Mouse (Mus musculus) midbrain, embryonic 14.5 days (tissue): Measurements from ENCODE around the gene Oxsr1. TPM values are rescaled to one million over a fixed set of nuclear protein-coding genes. Genes with fewer than 3 reads are reported as not detected.

Experiments
- ATAC-seq: fragments of 200-750 bp; cut with Nextera tagmentation; 2 replicates; pipeline ENCODE4 v1.8.0; 2017; ENCODE audit warnings: moderate number of reproducible peaks, moderate library complexity; ENCODE audit not compliant: low FRiP score, low TSS enrichment
- DNase-seq: peaks from one replicate; pipeline ENCODE4 v3.0.0-alpha.2; 2015
- H3K27ac ChIP-seq: fragments of 300-500 bp; sonication (generic); replicated peaks from 2 replicates; pipeline ENCODE4 v1.5.1; 2014; ENCODE audit warnings: mild to moderate bottlenecking, low read depth, low read length, moderate library complexity
- H3K27me3 ChIP-seq: fragments of 300-500 bp; sonication (generic); 2 replicates; pipeline ENCODE4 v1.6.1; 2014; ENCODE audit warnings: low read length, control low read depth, mixed read lengths; ENCODE audit not compliant: control insufficient read depth, insufficient read depth
- H3K36me3 ChIP-seq: fragments of 300-500 bp; sonication (generic); 2 replicates; pipeline ENCODE4 v1.6.1; 2014; ENCODE audit warnings: low read length, control low read depth; ENCODE audit not compliant: control insufficient read depth, insufficient read depth
- H3K4me1 ChIP-seq: fragments of 300-500 bp; sonication (generic); 2 replicates; pipeline ENCODE4 v1.6.1; 2014; ENCODE audit warnings: mild to moderate bottlenecking, antibody characterized with exemption, low read length, control low read depth; ENCODE audit not compliant: control insufficient read depth, insufficient read depth
- H3K4me2 ChIP-seq: fragments of 300-500 bp; sonication (generic); 2 replicates; pipeline ENCODE4 v1.6.1; 2014; ENCODE audit warnings: mild to moderate bottlenecking, low read length, moderate library complexity
- H3K4me3 ChIP-seq: fragments of 300-500 bp; sonication (generic); replicated peaks from 2 replicates; pipeline ENCODE4 v1.5.1; 2014; ENCODE audit warnings: low read depth, low read length
- H3K9ac ChIP-seq: fragments of 300-500 bp; sonication (generic); replicated peaks from 2 replicates; pipeline ENCODE4 v1.6.1; 2014; ENCODE audit warnings: mild to moderate bottlenecking, low read length, moderate library complexity
- H3K9me3 ChIP-seq: fragments of 300-500 bp; sonication (generic); 2 replicates; pipeline ENCODE4 v1.6.1; 2016; ENCODE audit warnings: low read length, control low read depth, mixed read lengths; ENCODE audit not compliant: control insufficient read depth
- WGBS: fragments of 180-500 bp; shearing (Covaris S2); extraction: QIAGEN DNeasy Blood & Tissue Kit; methylation state at CpG from one replicate; pipeline ENCODE4 v1.1.7; 2014; 5-methylcytosine and 5-hydroxymethylcytosine counted together
- polyA plus RNA-seq: library from polyadenylated mRNA; unstranded; fragments of >200 nt; fragmentation: Nextera tagmentation; extraction: Ambion mirVana; gene quantifications from 2 replicates; pipeline ENCODE4 v1.2.1, GENCODE M21; 2014

Gene Oxsr1
- polyA plus RNA-seq, 1 experiment from 2014 or later: 18.2 TPM

- H3K9ac ChIP-seq: no peak overlapping the region
- no peaks in the 10 kb centered on the region for H3K36me3 ChIP-seq
- no peak overlapping the region for H3K27ac ChIP-seq
- no peaks in the 10 kb centered on the region for H3K9me3 ChIP-seq
- DNase-seq (peak; percentile 58), ATAC-seq (no peak)
- H3K4me1 ChIP-seq: no peaks in the 10 kb centered on the region
- 40% methylated on average over 11 of the region's 11 CpGs for WGBS
- no peaks in the 10 kb centered on the region for H3K27me3 ChIP-seq
- no peak overlapping the region for H3K4me2 ChIP-seq
- no peak overlapping the region for H3K4me3 ChIP-seq
Observed at GRCm38 (mm10) chr9:119192202-119192990, 129.8 kb downstream of the Oxsr1 start.

Other genes starting within 250 kb of the Oxsr1 start
- 13.6 and 17.0 TPM in 2 replicates for gene Plcd1, start 228.9 kb downstream of the Oxsr1 start, polyA plus RNA-seq
- 0.27 and 1.2 TPM in 2 replicates for gene Dlec1, start 219.9 kb downstream of the Oxsr1 start, polyA plus RNA-seq
- 1.2 and 2.8 TPM in 2 replicates for gene Acaa1b, start 165.3 kb downstream of the Oxsr1 start, polyA plus RNA-seq
- not detected in 2 replicates for gene Gm47289, start 163.3 kb downstream of the Oxsr1 start, polyA plus RNA-seq
- gene Slc22a13, start 113.3 kb downstream of the Oxsr1 start, polyA plus RNA-seq: 0.12 TPM in 1 of 2 replicates, not detected in the other
- gene Acaa1a, start 17.2 kb upstream of the Oxsr1 start, polyA plus RNA-seq: 85.4 and 92.0 TPM in 2 replicates
- 3.4 and 5.6 TPM in 2 replicates for gene Myd88, start 19.0 kb upstream of the Oxsr1 start, polyA plus RNA-seq
- 1.5 and 2.4 TPM in 2 replicates for gene Xylb, start 35.0 kb upstream of the Oxsr1 start, polyA plus RNA-seq
- not detected in 2 replicates for gene Slc22a14, start 43.1 kb upstream of the Oxsr1 start, polyA plus RNA-seq
- gene Acvr2b, start 79.7 kb upstream of the Oxsr1 start, polyA plus RNA-seq: 69.3 and 69.9 TPM in 2 replicates
- gene Exog, start 122.5 kb upstream of the Oxsr1 start, polyA plus RNA-seq: 51.2 and 56.0 TPM in 2 replicates